Mouse (Mus musculus): ENCODE measurements around the gene Galnt16.

The Galnt16 gene

GRCm38 (mm10) chr12:80601597-80602269 lies 83.7 kb downstream of the Galnt16 start:
- no peak for DNase-seq

- no peak for DNase-seq
Observed at GRCm38 (mm10) chr12:80602432-80602831, 84.4 kb downstream of the Galnt16 start.

- DNase-seq: no peak
Observed at GRCm38 (mm10) chr12:80603566-80603965, 85.5 kb downstream of the Galnt16 start.

DNA sequence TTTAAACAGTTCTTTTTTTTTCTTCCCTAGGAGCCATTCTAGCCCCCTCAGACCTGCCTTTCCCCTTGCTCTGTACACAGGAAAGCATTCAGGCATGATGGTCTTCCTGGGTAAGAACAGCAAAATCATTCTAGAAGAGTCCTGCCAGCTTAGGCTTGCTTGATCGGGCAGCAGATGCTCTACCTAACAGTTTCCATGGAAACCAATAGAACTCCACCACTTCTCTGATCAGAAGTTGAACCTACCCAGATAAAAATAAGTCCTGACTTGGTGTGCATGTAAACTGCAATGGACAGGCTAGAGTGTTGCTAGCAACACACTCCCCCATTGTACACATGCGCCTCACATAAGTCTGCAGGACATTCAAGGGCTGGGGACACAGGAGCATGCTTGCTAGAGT lies 86.1 kb downstream of the Galnt16 start:
- DNase-seq: no peak

GRCm38 (mm10) chr12:80608576-80608975 lies 90.5 kb downstream of the Galnt16 start:
- no peak for DNase-seq

- DNase-seq: no peak
Observed at GRCm38 (mm10) chr12:80609928-80610327, 91.9 kb downstream of the Galnt16 start.

DNA sequence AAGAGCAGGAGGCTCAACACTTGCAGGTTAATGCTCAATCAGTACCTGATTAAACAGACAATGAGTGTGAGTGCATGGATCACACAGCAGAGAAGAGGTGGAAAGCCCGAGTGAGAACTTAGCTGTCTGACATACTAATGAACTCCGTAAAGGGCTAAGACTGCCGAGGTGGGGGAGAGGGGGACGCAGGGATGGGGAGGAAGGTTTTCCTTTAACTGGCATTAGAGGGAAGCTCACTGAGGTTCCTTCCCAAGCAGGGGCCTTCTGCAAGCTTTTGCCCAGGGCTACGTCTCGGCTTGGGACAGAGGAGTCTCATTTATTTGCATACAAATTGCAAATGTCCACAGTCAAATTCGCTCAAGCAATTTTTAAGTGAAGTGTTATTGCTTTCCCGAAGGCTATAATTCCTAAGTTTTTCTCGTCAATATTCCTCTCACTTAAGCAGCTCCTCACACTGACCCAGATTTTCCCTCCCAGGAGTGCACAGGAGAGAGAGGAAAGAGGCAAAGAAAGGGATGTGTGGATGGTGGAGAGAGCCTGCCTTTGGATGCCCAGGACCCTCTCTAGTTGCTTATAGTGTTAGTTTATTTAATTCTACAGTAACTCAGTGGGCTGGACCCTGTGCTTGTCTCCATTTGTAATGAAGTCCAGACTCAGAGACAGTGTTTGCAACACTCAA lies 94.2 kb downstream of the Galnt16 start:
- DNase-seq: no peak

- DNase-seq: no peak
Observed at GRCm38 (mm10) chr12:80615371-80616257, 97.5 kb downstream of the Galnt16 start.

DNA sequence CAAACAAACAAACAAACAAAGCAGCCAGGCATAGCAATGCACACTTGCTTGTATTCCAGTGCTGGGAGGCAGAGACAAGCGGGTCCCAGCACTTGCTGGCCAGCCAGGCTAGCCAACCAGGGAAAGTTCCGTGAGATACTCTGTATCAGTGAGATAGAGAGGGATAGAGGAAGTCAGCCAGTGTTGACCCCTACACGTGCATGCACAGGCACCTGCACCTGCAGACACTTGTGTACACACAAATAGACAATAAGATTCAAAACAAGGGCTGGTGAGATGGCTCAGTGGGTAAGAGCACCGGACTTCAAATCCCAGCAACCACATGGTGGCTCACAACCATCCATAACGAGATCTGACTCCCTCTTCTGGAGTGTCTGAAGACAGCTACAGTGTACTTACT lies 102.4 kb downstream of the Galnt16 start:
- no peak for DNase-seq

GRCm38 (mm10) chr12:80631790-80632189 lies 113.7 kb downstream of the Galnt16 start:
- no peak for DNase-seq

DNA sequence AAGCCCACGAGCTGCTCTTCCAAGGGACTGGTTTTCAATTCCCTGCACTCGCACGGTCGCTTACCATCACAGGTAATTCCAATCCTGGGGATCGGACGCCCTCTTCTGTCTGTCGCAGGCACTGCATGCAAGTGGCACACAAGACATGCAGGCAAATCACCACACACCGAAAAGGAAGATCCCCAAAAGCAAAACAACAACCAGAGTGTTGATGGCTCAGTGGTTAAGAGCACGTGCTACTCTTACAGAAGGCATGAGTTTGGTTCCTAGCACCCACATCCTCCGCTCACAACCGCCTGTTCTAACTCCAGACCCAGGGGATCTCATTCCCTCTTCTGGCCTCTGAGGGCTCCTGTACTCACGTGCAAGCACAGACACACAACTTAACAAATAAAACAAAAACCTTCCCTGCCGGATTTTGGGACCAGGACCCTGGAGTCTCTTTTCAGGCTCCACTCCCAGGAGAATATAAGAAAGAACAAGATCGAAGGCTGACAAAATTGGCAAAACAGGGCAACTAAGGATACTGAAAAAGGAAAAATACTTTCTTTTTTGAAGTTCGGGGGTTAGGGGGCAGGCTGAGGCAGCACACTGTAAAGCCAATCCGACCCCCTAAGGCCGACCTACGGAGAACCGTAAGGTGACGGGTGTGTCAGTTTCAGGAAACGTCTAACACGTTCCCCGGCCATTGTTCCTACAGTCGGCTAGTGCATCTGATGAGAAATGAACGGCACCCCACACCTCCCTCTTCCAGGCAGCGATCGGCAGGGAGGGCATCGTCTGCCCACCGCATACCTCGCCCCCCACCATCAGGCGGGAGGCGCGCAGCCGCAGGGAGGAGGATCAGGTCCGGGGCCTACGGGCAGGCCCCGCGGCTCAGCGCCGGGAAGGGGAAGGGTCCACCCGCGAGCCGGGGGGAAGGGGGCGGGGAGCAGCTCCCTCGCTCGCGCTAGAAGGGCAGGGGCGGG lies 124.9 kb downstream of the Galnt16 start:
- peak; percentile 38 to 47 for DNase-seq

GRCm38 (mm10) chr12:80643693-80644505 lies 125.8 kb downstream of the Galnt16 start, which contains the start of the genes Slc39a9 and Erh:
Gene Slc39a9 (plus strand): TSS chr12:80643883.
Gene Erh (minus strand): TSS chr12:80644341.
- peak; percentile 85 for DNase-seq

- DNase-seq: no peak
Observed at GRCm38 (mm10) chr12:80644506-80644868, 126.4 kb downstream of the Galnt16 start.

DNA sequence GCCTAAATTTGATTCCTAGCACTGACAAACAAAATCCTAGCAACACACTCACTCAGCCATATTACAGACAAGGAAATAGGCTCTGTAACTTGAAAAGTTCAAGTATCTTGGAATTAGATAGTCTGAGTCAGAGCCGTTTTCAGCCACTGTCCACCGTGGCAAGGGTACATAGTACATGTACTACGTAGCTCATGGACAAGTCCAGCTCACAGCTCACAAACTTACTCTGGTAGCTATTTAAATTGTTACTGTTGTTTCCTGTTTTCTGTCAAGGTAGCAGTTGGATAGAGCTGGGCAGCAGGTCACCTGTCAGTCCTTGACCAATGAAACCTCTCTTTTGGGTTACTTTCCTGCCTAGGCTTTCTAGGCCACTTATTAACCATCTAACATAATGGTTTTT lies 128.3 kb downstream of the Galnt16 start:
- DNase-seq: no peak

- no peak for DNase-seq
Observed at GRCm38 (mm10) chr12:80653951-80654658, 136.0 kb downstream of the Galnt16 start.

DNA sequence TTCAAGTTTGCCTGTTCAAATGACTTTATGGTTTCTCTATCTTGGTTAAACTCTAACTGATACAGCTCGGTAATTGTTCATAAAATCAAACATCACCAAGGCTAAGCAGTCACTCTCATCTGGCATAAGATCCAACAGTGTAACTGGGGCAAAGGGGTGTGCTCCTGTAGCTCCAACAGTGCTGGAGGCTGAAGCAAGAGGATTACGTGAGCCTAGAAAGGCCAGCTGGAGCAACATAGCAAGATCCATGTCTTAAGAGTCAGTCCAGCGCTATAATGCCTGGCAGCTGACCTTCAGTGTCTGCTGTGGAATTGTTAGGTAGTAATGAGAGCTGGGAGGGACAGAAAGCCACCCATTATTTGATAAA lies 136.6 kb downstream of the Galnt16 start:
- no peak for DNase-seq

DNA sequence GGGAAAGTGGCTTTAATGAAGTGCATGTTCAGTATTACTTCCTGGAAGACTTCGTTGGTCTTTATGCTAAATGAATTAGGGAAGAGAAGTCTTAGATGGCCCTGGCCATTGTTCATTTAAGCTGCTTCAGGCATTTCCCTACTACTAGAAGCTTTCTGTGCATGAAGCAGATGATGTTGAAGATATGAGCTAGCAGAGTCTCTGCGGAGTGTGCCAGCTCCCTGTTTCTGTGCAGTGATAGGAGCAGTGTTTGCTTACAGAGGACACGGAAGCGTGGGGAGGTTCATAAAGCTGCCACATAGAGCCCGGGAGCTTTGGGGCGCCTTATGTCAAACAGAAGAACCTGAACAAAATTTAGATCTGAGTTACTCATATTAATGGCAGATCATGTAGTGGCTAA lies 140.6 kb downstream of the Galnt16 start:
- DNase-seq: no peak

DNA sequence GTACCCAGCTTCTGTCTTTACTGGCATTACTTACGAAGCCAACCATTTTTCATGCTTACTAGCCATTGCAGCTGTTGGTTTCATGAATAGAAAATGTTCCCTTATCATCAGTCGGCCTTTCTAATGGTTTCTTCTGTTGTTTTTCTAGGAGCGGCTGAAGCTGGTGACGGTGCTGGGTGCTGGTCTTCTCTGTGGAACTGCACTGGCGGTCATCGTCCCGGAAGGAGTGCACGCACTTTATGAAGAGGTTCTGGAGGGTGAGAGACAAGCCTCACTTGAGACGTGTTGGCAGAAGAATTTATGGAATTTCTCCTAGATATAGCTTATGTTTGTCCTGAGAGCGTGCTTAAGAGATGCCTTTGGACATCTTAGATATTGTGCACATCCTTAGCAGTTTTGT lies 144.2 kb downstream of the Galnt16 start:
- no peak for DNase-seq

DNA sequence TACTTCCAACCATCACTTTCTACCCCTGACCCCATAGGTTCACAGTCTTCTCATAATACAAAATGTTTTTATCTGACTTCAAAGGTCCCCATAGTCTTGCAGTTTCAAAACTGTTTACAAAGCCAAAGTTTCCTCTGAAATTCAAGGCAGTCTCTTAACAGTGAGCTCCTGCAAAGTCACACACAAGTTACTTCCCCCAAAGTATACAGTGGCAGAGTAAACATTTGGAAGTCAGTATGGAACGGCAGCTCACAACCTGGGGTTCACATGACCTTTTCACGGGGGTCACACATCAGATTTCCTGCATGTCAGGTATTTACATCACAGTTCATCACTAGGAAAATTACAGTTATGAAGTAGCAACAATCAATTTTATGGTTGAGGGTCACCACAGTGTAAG lies 145.9 kb downstream of the Galnt16 start:
- no peak for DNase-seq

- DNase-seq: no peak
Observed at GRCm38 (mm10) chr12:80668391-80668790, 150.3 kb downstream of the Galnt16 start.

DNA sequence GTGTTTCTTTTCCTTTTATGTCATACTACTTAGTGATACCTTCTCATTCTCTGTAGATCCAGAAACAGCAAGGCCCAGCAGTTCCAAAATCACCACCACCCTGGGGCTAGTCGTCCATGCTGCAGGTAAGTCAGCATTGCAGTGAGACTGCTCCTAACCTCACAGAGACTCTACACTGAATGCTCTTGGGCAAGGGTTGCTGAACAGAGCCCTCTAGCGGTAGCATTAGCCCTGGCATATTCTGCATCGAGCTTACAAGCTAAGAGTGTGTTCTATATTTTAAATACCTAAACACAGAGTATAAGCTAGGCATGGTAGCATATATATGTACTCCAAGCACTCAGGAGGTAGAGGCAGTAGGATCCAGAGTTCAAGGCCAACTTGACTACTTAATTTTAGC lies 155.1 kb downstream of the Galnt16 start:
- DNase-seq: peak in 1 of 2 experiments; percentile 42
